Mouse (Mus musculus) embryonic facial prominence, embryonic 15.5 days (tissue): Measurements from ENCODE around the gene Pla2g12a. TPM values are rescaled to one million over a fixed set of nuclear protein-coding genes. Genes with fewer than 3 reads are reported as not detected.

ENCODE experiments used
- ATAC-seq: fragments of 200-750 bp; cut with Nextera tagmentation; 2 replicates; pipeline ENCODE4 v1.8.0; 2017; ENCODE audit warnings: low read depth, moderate TSS enrichment; ENCODE audit not compliant: insufficient number of reproducible peaks, low FRiP score, low TSS enrichment
- H3K27ac ChIP-seq: fragments of 300-500 bp; sonication (generic); replicated peaks from 2 replicates; pipeline ENCODE4 v1.5.1; 2015; ENCODE audit warnings: mild to moderate bottlenecking, inconsistent platforms
- H3K27me3 ChIP-seq: fragments of 300-500 bp; sonication (generic); 2 replicates; pipeline ENCODE4 v1.6.1; 2015; ENCODE audit warnings: inconsistent platforms
- H3K36me3 ChIP-seq: fragments of 300-500 bp; sonication (generic); 2 replicates; pipeline ENCODE4 v1.6.1; 2015; ENCODE audit warnings: mild to moderate bottlenecking, inconsistent platforms
- H3K4me1 ChIP-seq: fragments of 300-500 bp; sonication (generic); 2 replicates; pipeline ENCODE4 v1.6.1; 2015; ENCODE audit warnings: inconsistent platforms
- H3K4me2 ChIP-seq: fragments of 300-500 bp; sonication (generic); replicated peaks from 2 replicates; pipeline ENCODE4 v1.6.1; 2015; ENCODE audit warnings: mild to moderate bottlenecking, inconsistent platforms
- H3K4me3 ChIP-seq: fragments of 300-500 bp; sonication (generic); replicated peaks from 2 replicates; pipeline ENCODE4 v1.5.1; 2015; ENCODE audit warnings: mild to moderate bottlenecking, inconsistent platforms
- H3K9ac ChIP-seq: fragments of 300-500 bp; sonication (generic); 2 replicates; pipeline ENCODE4 v1.6.1; 2015; ENCODE audit warnings: inconsistent platforms
- H3K9me3 ChIP-seq: fragments of 300-500 bp; sonication (generic); replicated peaks from 2 replicates; pipeline ENCODE4 v1.6.1; 2016; ENCODE audit warnings: inconsistent platforms
- WGBS: fragments of 180-500 bp; shearing (Covaris S2); methylation state at CpG from one replicate; pipeline ENCODE4 v1.1.7; 2015; 5-methylcytosine and 5-hydroxymethylcytosine counted together
- polyA plus RNA-seq: library from polyadenylated mRNA; unstranded; fragments of >200 nt; fragmentation: Nextera tagmentation; extraction: Ambion mirVana; gene quantifications from 2 replicates; pipeline ENCODE4 v1.2.1, GENCODE M21; 2015

Pla2g12a gene
- polyA plus RNA-seq, 1 experiment from 2014 or later = 30.1 TPM

- Histone ChIP-seq H3K4me3 (peak within 1 kb of the TSS; percentile 65), H3K4me2 (peak within 1 kb of the TSS; percentile 70), H3K9me3 (no peaks in the 10 kb centered on the region), H3K27ac (peak within 1 kb of the TSS; percentile 77), H3K36me3 (peaks cover 5% of the 10 kb centered on the region; the same call in 1 of the 2 replicates), H3K4me1 (peaks cover 15% of the 10 kb centered on the region), H3K27me3 (no peaks in the 10 kb centered on the region), H3K9ac (peak within 1 kb of the TSS; percentile 69)
- under 1% methylated on average over 34 of the region's 34 CpGs for WGBS
- peak; percentile 96 for ATAC-seq
These were observed 22.9 kb downstream of the Pla2g12a start, which contains the start of gene Casp6 for GRCm38 (mm10) chr3:129901271-129901809. Gene Casp6 (plus strand): TSS chr3:129901425.

DNA sequence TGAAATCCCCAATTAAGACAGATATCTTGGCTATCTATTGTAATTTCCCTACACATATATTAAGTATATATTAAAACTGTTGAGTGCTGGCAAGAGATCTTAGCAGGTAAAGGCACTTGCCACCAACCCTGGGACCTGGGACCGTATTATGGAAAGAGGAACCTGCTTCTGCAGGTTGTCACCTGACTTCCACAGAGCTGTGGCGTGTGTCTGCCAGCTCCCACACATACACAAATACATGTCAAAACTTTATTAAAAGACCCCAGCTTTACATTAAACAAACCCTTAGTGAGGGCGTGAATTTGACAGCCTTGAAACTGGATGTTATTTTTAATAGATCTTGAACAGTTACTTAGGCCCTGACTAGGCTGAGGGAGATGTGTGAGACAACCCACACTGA lies 25.0 kb downstream of the Pla2g12a start:
- peaks cover 15% of the 10 kb centered on the region for H3K4me1 ChIP-seq
- no peak overlapping the region for H3K4me3 ChIP-seq
- WGBS = 85% methylated on average over 3 of the region's 3 CpGs
- H3K36me3 ChIP-seq = peaks cover 13% of the 10 kb centered on the region; the same call in 1 of the 2 replicates
- no peak overlapping the region for H3K4me2 ChIP-seq
- H3K27me3 ChIP-seq = no peaks in the 10 kb centered on the region
- H3K9me3 ChIP-seq = no peaks in the 10 kb centered on the region
- no peak overlapping the region for H3K27ac ChIP-seq
- no peak for ATAC-seq
- no peak overlapping the region for H3K9ac ChIP-seq

- no peaks in the 10 kb centered on the region for H3K27me3 ChIP-seq
- no peak overlapping the region for H3K4me3 ChIP-seq
- peaks cover 17% of the 10 kb centered on the region for H3K36me3 ChIP-seq
- 84% methylated on average over 8 of the region's 8 CpGs for WGBS
- peaks cover 15% of the 10 kb centered on the region for H3K4me1 ChIP-seq
- no peak overlapping the region for H3K4me2 ChIP-seq
- no peak for ATAC-seq
- H3K27ac ChIP-seq = no peak overlapping the region
- no peaks in the 10 kb centered on the region for H3K9me3 ChIP-seq
- no peak overlapping the region for H3K9ac ChIP-seq
These were observed 25.5 kb downstream of the Pla2g12a start for GRCm38 (mm10) chr3:129903866-129904265.

DNA sequence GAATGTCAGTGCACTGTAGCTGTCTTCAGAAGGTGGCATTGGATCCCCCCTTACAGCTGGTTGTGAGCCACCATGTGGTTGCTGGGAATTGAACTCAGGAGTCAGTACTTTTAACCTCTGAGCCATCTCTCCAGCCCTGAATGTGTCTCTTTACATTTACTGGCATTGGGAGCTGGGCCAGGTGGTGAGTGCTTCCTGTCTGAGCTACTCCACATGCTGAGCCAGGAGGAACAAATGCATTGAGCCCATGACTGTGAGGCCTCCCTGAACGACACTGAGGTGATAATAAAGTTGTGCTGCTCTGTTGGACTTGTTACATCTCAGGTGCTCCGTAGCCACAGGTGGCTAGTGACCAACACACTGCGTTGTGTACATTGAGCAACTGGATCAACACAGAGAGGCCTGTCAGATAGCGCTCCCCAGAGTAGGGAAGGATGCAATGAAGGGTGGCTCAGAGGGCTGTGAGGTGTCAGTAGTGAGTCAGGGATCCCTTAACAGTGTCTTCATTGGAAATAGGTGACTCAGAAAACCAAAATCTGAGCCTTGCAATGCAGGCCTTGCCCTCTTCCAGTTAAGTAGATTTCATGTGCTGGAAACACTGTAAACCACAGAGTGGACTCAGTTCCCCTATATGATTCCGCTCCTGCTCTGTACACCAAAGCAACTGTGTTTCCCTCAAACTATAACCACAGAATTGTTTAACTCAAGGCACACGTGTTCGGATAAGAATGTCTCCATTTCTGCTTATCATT lies 26.2 kb downstream of the Pla2g12a start:
- Histone ChIP-seq H3K27ac (no peak overlapping the region), H3K36me3 (peaks cover 24% of the 10 kb centered on the region), H3K9me3 (no peaks in the 10 kb centered on the region), H3K4me1 (peaks cover 15% of the 10 kb centered on the region), H3K27me3 (no peaks in the 10 kb centered on the region), H3K4me3 (no peak overlapping the region), H3K4me2 (no peak overlapping the region), H3K9ac (no peak overlapping the region)
- ATAC-seq = no peak
- 80% methylated on average over 7 of the region's 7 CpGs for WGBS

DNA sequence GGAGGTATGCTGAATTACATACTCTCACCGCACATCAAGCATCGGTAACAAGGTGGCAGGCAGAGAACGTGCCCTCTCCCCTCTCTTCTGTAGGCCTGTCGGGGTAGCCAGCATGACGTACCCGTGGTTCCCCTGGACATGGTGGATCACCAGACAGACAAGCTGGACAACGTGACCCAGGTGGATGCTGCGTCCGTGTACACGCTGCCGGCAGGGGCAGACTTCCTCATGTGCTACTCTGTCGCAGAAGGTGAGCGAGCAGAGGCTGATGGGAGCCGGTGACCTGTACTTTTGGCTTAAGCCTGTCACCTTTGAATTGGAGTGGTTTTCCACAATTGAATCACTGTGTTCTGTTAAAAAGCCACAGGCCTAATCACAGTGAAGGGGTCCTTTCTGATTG lies 33.6 kb downstream of the Pla2g12a start:
- Histone ChIP-seq H3K9me3 (no peaks in the 10 kb centered on the region), H3K27ac (no peak overlapping the region), H3K4me1 (no peaks in the 10 kb centered on the region), H3K36me3 (peaks cover 56% of the 10 kb centered on the region), H3K9ac (no peak overlapping the region), H3K27me3 (no peaks in the 10 kb centered on the region), H3K4me3 (no peak overlapping the region), H3K4me2 (no peak overlapping the region)
- 93% methylated on average over 14 of the region's 14 CpGs for WGBS
- ATAC-seq = no peak

GRCm38 (mm10) chr3:129913241-129913640 lies 34.8 kb downstream of the Pla2g12a start:
- WGBS = 90% methylated on average over 13 of the region's 13 CpGs
- no peak for ATAC-seq
- H3K36me3 ChIP-seq = peaks cover 53% of the 10 kb centered on the region
- no peak overlapping the region for H3K4me3 ChIP-seq
- H3K27ac ChIP-seq = no peak overlapping the region
- no peaks in the 10 kb centered on the region for H3K27me3 ChIP-seq
- no peak overlapping the region for H3K9ac ChIP-seq
- no peaks in the 10 kb centered on the region for H3K9me3 ChIP-seq
- H3K4me2 ChIP-seq = no peak overlapping the region
- H3K4me1 ChIP-seq = no peaks in the 10 kb centered on the region

- Histone ChIP-seq H3K36me3 (peaks cover 20% of the 10 kb centered on the region), H3K27ac (no peak overlapping the region), H3K27me3 (no peaks in the 10 kb centered on the region), H3K9ac (no peak overlapping the region), H3K4me3 (no peak overlapping the region), H3K4me2 (no peak overlapping the region), H3K4me1 (no peaks in the 10 kb centered on the region), H3K9me3 (no peaks in the 10 kb centered on the region)
- whole genome bisulfite sequencing = 68% methylated on average over 3 of the region's 3 CpGs
- ATAC-seq = no peak
These were observed 39.0 kb downstream of the Pla2g12a start for GRCm38 (mm10) chr3:129917424-129917823.

DNA sequence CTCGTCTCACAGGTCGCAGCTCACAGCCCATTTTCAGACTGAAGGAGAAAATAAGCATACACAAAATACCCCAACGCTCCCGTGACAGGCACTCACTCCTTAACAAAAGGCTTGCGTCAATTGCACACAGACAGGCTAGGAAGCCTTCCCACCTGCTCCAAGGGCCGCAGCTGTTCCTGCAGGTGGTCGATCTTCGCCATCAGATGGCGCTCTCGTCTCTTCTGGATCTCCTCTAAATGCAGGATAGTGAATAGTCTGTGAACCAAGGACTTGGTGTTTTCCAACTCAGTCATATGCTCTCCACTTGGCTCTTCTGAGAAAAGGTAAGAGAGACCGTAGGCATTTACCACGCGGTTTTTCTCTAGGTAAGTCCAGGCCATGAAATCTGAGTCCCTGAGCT lies 40.0 kb downstream of the Pla2g12a start:
- H3K27ac ChIP-seq = no peak overlapping the region

GRCm38 (mm10) chr3:129923581-129923980 lies 45.2 kb downstream of the Pla2g12a start:
- Histone ChIP-seq H3K36me3 (no peaks in the 10 kb centered on the region), H3K9ac (no peak overlapping the region), H3K27me3 (no peaks in the 10 kb centered on the region), H3K9me3 (no peaks in the 10 kb centered on the region), H3K4me3 (no peak overlapping the region), H3K27ac (no peak overlapping the region), H3K4me2 (no peak overlapping the region), H3K4me1 (no peaks in the 10 kb centered on the region)
- ATAC-seq = no peak
- 82% methylated on average over 7 of the region's 7 CpGs for WGBS

More for the DNA sequence above, 40.0 kb downstream of the Pla2g12a start:
- Histone ChIP-seq H3K9ac (no peak overlapping the region), H3K4me1 (no peaks in the 10 kb centered on the region), H3K4me2 (no peak overlapping the region), H3K4me3 (no peak overlapping the region), H3K9me3 (no peaks in the 10 kb centered on the region), H3K27me3 (no peaks in the 10 kb centered on the region), H3K36me3 (peaks cover 12% of the 10 kb centered on the region)
- WGBS = 15% methylated on average over 13 of the region's 13 CpGs
- ATAC-seq = peak; percentile 65; the same call in 1 of the 2 replicates

DNA sequence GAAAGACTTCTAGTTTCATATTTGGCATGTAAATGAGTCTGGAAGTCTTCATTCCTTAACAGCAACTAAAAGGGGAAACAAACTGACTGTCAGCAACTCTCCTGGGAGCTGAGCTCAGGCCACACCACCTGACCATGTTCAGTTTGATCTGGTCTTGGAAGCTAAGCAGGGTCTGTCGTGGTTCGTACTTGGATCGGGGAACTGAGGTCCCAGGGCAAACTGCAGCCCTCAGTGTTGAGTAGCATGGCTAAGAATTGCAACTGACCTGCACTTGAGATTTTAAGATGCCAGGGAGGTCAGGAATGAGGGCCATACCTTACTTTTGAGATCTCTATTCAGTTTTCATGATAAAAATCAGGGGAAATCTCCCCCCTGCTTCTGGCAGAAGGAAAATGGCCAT lies 47.5 kb downstream of the Pla2g12a start:
- Histone ChIP-seq H3K9me3 (no peaks in the 10 kb centered on the region), H3K9ac (no peak overlapping the region), H3K4me1 (no peaks in the 10 kb centered on the region), H3K4me2 (no peak overlapping the region), H3K27ac (no peak overlapping the region), H3K27me3 (no peaks in the 10 kb centered on the region), H3K36me3 (no peaks in the 10 kb centered on the region), H3K4me3 (no peak overlapping the region)
- WGBS = 85% methylated on average over 3 of the region's 3 CpGs
- no peak for ATAC-seq

GRCm38 (mm10) chr3:129930213-129930778 lies 51.9 kb downstream of the Pla2g12a start:
- H3K4me1 ChIP-seq = no peaks in the 10 kb centered on the region
- H3K9me3 ChIP-seq = no peaks in the 10 kb centered on the region
- H3K4me3 ChIP-seq = no peak overlapping the region
- no peaks in the 10 kb centered on the region for H3K27me3 ChIP-seq
- ATAC-seq = no peak
- H3K9ac ChIP-seq = no peak overlapping the region
- 58% methylated on average over 6 of the region's 6 CpGs for WGBS
- no peak overlapping the region for H3K4me2 ChIP-seq
- H3K27ac ChIP-seq = no peak overlapping the region
- no peaks in the 10 kb centered on the region for H3K36me3 ChIP-seq
